Mouse (Mus musculus) monocyte, adult 2 months (primary cell): ENCODE measurements around the gene Coro1c.

ENCODE experiments used
- DNase-seq, 2 experiments: peaks; one replicate each; pipeline ENCODE4 v3.0.0; 2022; ENCODE audit warnings: low spot score in 2 of 2, low read depth in 1 of 2

Coro1c gene

DNA sequence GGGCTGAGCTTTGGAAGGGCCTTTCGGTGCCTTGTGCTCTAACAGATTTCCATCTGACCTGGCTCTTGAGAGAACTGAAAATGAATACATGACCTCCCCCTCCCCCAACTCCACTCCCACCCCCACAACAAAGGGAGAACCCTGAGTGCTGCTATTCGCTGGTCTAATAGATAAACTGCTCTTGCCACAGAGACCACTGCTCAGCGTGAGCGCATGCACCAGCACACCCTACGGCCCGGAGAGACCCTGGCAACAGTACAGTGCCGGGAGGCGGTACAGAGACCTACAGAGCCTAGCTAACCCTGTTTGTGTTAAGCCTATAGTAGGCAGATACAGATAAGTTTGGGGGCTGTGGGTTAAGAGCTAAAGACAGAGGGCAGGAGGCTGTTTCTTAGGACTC is 22.9 kb downstream of the Coro1c start:
- DNase-seq: no peak

DNA sequence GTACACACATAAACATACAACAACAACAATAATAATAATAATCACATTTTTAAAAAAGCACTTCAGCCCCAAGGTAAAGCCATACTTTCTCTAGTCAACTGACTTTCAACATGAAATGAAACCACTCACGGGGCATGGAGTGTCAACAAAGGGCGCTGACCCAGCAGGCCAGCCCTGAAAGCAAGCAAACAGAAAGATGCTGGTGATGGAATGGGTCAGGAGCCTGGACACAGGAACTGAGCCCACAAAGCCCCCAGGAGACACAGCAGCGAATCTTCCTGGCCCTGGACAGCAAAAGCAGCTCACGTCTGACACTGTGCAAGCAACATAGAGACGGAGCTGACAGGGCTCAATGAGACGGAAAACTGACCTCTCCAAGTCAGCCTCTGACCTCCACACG is 23.8 kb downstream of the Coro1c start:
- no peak for DNase-seq

DNA sequence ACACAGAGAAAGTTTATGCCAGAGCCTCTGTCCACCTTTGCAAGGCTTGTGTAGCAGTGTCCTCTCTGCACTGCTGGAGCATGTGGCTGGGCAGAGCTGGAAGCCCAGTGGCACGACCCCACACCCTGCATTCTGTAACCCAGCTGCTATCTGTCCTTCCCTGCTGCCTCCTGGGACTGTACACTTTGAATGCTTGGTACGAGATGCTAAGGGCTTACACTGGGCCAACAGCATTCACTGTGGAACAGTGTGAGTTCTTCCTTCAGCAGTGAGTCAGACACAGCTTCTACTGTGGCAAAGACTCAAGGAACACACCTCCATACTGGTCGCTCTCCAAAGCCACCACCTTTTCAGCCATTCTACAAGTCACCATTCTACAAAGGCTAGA is 25.2 kb downstream of the Coro1c start:
- no peak for DNase-seq

DNA sequence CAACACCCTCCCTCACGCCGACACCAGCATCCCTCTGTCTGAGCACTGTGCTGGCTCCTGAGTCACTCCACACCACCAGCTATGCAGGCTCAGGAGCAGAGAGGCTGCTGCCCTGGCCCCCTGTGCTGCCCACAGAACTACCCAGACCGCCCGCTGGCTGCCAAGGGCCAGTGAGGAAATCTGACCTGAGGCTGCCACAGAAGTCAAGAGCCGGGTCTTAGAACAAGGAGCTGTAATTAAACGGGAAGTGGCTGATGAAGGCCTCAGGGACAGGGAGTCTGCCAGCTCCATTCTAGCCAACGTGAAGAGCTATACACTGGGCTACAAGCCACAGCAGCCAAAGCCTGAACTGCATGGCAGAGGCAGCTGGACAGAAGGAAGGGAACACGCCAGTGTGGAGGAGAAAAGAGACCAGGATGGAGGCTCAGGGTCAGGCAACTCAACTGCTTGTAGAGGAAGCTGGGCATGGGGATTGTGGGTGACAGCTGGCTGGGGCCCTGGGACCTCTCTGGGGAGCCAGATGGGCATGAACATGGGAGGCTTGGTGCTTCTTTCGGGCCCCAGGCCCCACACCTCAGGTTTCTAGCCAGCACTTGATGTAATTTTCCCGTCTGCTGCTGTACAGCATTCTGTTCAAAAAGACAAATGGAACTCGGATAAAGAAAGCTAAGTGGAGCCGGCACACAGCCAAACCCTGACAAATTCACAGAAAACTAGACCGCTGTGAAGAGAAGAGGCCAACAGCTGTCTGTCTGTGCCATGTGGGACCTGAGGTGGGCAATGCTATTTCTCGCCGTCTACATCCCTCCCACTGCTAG is 25.8 kb downstream of the Coro1c start:
- no peak for DNase-seq

- no peak for DNase-seq
Measured at GRCm38 (mm10) chr5:113881136-113881535, 27.4 kb downstream of the Coro1c start.

DNA sequence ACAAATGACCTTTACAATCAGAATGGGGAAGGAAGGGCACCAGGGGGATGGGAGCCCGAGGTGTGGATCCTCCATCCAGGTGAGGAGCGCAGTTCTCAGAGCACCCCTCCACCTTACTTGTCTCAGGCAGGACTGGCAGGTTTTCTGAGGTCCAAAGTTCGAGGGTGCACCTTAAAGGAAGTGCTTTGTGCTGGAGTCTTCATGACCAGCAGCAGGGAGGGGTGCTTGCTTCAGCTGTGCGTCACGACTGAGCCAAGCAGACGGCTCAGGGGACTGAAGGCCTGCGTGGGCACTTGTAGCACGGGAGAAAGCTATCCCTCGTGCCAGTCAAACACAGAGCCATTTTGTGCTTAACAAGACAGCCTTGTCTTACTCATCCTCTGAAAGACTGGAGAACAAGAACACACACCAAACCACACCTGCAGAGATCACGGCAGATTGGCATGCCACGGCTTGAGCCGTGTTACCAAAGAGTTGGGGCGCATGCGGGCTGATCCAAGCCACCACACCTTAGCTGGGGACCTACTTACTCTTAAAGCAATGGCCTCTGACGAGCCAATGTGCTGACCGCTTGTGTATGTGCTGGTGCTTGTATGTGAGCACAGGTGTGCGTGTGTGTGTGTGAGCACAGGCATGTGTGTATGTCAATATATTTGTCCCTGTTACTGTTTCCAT is 29.5 kb downstream of the Coro1c start:
- DNase-seq: no peak

- DNase-seq: no peak
Measured at GRCm38 (mm10) chr5:113877565-113877964, 31.0 kb downstream of the Coro1c start.

DNA sequence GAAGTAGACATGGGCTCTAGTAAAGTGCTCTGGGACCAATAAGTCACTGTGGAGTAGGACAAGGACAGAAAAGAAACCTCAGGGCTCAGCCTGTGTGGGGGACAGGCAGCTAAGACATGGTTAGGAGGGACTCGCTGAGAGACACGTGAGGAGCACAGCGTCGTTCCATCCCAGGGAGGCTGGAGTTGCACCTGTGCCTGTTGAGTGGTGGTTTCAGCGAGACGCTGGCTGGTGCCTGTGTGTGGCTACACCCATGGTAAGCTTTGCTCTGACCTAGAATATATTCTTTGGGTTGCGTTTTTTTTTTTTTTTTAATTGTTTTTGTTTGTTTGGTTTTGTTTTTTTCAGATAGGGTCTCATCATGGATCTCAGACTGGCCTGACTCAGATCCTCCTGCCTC is 32.4 kb downstream of the Coro1c start:
- no peak for DNase-seq

GRCm38 (mm10) chr5:113875625-113876024 is 32.9 kb downstream of the Coro1c start:
- DNase-seq: no peak

GRCm38 (mm10) chr5:113874063-113875024 is 34.2 kb downstream of the Coro1c start:
- no peak for DNase-seq

DNA sequence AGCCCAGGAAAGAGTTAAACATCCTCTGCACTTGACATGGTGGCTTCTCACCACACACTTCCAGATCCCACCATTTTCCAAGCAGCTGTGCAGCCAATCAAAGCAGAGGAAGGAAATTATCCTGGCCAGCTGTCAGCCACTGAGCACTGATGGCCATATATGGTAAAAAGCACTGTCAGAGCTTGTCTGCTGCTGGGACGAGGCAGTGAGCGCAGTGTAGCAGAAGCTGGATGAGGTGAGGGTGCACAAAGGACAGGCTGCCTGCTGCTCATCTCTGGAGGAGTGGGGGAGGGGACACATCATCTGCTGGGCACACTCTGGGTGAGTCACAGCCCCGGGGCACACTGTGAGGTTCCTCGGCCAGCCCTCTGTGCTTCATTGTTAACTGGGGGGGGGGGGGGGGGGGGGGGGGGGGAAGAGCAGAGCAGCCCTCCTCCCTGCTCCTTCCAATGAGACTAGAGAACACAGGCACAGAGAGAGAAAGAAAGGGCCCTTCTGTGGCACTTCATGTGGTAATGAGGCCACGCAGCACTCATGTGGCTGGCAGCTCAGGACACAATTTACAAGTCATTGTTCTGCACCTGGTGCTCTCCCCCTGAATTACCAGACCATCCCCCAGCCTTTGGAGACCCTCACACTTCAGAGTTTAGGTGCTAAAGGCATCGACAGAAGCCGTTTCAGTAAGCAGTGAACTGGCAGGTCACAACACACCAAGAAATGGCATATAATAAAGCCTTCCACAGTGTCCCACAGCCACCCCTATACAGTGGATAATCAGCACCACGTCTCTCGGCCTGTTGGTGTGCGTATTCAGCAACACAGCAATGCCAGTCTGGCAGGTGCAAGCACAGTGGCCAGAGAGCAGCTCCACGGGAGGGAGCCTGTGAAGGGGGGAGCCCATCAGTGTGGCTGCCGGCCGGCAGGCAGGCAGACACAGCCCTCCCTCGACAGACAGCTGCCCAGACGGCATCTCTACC is 35.3 kb downstream of the Coro1c start:
- DNase-seq: peak; percentile 28 to 52

- peak; percentile 14 to 52 for DNase-seq
Measured at GRCm38 (mm10) chr5:113871903-113872548, 36.5 kb downstream of the Coro1c start.

DNA sequence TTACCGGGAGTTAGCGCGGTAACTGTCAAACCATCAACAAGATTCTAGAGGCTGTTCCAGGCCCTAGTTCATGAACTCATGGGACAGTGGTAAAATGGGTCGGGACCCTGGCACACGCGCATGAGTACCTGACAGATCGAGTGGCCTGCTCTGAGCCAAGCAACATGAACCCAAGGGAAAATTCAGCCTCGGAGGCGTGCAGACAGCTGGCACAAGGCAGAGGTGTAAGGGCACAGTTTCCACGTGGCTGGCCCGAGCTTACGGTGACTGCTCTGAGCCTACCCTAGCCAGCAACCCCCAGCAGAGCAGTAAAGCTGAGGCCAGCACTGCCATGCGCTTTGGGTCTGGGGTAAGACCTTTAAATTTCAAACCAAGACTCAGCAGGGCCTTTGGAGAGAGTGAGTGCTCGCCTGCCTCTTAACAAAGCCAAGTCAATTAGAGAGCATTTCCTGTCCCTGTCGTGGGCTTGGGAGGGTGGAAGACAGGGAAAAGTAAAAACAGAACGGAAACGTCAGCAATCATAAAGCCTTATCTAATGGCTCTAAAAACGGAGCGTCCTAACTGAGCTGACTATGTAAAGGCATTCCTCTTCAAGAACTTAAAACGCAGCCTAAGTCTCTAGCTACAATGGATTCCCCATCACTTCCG is 38.0 kb downstream of the Coro1c start:
- DNase-seq: no peak

- DNase-seq: no peak
Measured at GRCm38 (mm10) chr5:113869132-113869531, 39.4 kb downstream of the Coro1c start.

DNA sequence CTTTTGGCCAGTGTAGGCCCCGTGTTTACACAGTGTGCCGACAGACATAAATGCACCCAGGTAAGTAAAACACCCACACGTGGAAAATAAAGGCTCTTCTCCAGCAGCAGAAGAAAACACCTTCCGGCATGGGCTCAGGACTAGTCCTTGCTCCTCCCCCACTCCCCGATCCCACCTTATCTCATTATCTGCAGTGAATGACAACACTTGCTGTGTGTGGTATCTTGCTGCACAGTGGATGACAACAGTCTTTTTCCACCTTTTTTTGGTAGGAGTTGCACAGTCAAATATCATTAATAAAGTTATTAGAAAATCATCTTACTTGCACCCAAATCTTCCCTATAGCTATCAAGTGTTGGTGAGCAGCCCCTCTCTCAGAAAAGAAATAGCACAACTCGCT is 43.6 kb downstream of the Coro1c start:
- DNase-seq: no peak

GRCm38 (mm10) chr5:113863994-113864393 is 44.6 kb downstream of the Coro1c start:
- no peak for DNase-seq

DNA sequence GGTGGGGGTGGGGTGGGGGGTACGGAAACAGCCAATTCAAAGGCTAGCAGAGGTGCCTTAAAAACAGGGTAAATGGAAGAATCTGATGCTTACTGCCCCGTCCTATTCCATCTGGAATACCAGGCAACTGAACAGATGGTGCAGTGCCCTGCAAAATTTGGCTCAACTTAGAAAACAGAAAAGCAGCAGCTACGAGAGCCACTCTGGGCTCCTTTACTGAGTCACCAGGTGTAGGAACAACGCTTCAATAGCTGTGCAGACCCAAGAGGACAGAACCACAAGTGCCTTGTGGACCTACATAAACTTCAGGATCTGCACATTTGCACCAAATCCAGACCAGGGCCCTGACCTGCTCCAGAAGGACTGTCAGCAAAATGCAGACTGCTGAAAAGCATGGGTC is 46.1 kb downstream of the Coro1c start:
- DNase-seq: no peak

GRCm38 (mm10) chr5:113861294-113861693 is 47.3 kb downstream of the Coro1c start:
- DNase-seq: no peak

DNA sequence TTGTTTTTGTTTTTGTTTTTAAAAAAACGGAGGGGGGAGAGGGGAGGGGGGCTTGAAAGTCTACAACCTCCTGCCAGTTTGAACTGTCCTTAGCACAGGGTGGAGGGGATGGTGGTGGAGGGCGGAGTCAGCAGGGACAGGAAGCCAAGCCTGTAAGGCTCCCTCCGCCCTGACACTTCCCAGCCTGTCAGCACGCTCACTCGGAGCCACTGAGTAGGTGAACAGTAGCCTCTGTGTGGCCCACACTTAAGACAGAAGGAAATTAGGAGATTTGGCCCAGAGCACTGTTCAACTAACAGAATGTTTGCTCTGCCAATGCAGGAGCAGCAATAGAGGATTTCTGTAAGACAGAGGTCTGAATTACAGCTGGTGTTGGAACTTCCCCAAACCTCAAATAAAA is 49.6 kb downstream of the Coro1c start:
- no peak for DNase-seq
